Mouse (Mus musculus) stomach, embryonic 16.5 days (tissue): ENCODE measurements around the gene Macrod2. TPM values are rescaled to one million over a fixed set of nuclear protein-coding genes. Genes with fewer than 3 reads are reported as not detected.

Source experiments
- ATAC-seq: fragments of 200-750 bp; cut with Nextera tagmentation; 2 replicates; pipeline ENCODE4 v1.8.0; 2017; ENCODE audit warnings: moderate number of reproducible peaks, moderate TSS enrichment; ENCODE audit not compliant: insufficient read depth, low FRiP score
- H3K27ac ChIP-seq: fragments of 300-500 bp; sonication (generic); 2 replicates; pipeline ENCODE4 v1.5.1; 2014; ENCODE audit warnings: low read length
- H3K27me3 ChIP-seq: fragments of 300-500 bp; sonication (generic); 2 replicates; pipeline ENCODE4 v1.6.1; 2014; ENCODE audit warnings: low read length, control low read depth, mixed read lengths; ENCODE audit not compliant: control insufficient read depth, insufficient read depth
- H3K36me3 ChIP-seq: fragments of 300-500 bp; sonication (generic); 2 replicates; pipeline ENCODE4 v1.6.1; 2014; ENCODE audit warnings: low read length; ENCODE audit not compliant: control insufficient read depth, insufficient read depth
- H3K4me1 ChIP-seq: fragments of 300-500 bp; sonication (generic); 2 replicates; pipeline ENCODE4 v1.6.1; 2014; ENCODE audit warnings: low read length, control low read depth, mixed read lengths; ENCODE audit not compliant: control insufficient read depth, insufficient read depth
- H3K4me2 ChIP-seq: fragments of 300-500 bp; sonication (generic); 2 replicates; pipeline ENCODE4 v1.6.1; 2014; ENCODE audit warnings: low read depth, low read length, mixed read lengths
- H3K4me3 ChIP-seq: fragments of 300-500 bp; sonication (generic); replicated peaks from 2 replicates; pipeline ENCODE4 v1.5.1; 2014; ENCODE audit warnings: mild to moderate bottlenecking, low read length
- H3K9ac ChIP-seq: fragments of 300-500 bp; sonication (generic); 2 replicates; pipeline ENCODE4 v1.6.1; 2014; ENCODE audit warnings: low read length
- H3K9me3 ChIP-seq: fragments of 300-500 bp; sonication (generic); replicated peaks from 2 replicates; pipeline ENCODE4 v1.6.1; 2016; ENCODE audit warnings: low read length, control low read depth; ENCODE audit not compliant: control insufficient read depth
- WGBS: fragments of 180-500 bp; shearing (Covaris S2); extraction: QIAGEN DNeasy Blood & Tissue Kit; methylation state at CpG from one replicate; pipeline ENCODE4 v1.1.7; 2014; 5-methylcytosine and 5-hydroxymethylcytosine counted together
- polyA plus RNA-seq: library from polyadenylated mRNA; unstranded; fragments of >200 nt; fragmentation: Nextera tagmentation; extraction: Ambion mirVana; gene quantifications from 2 replicates; pipeline ENCODE4 v1.2.1, GENCODE M21; 2015

The Macrod2 gene
- polyA plus RNA-seq, 1 experiment from 2014 or later, result 45.4 TPM

- no peak overlapping the region for H3K27ac ChIP-seq
- H3K27me3 ChIP-seq, result no peaks in the 10 kb centered on the region
- H3K36me3 ChIP-seq, result no peaks in the 10 kb centered on the region
- no peak overlapping the region for H3K9ac ChIP-seq
- peak overlapping the region; percentile 2; the same call in 1 of the 2 replicates for H3K4me2 ChIP-seq
- no peak for ATAC-seq
- H3K9me3 ChIP-seq, result no peaks in the 10 kb centered on the region
- WGBS, result 37% methylated on average over 4 of the region's 4 CpGs
- no peaks in the 10 kb centered on the region for H3K4me1 ChIP-seq
- no peak overlapping the region for H3K4me3 ChIP-seq
Observed at GRCm38 (mm10) chr2:141870930-141871329, 1475.8 kb downstream of the Macrod2 start.

- WGBS, result 52% methylated on average over 10 of the region's 10 CpGs
- H3K4me1 ChIP-seq, result peaks cover 5% of the 10 kb centered on the region; the same call in 1 of the 2 replicates
Observed at GRCm38 (mm10) chr2:141876155-141876851, 1481.2 kb downstream of the Macrod2 start.

GRCm38 (mm10) chr2:141876958-141877357, 1481.8 kb downstream of the Macrod2 start:
- no peak for ATAC-seq
- H3K9me3 ChIP-seq, result no peaks in the 10 kb centered on the region
- no peak overlapping the region for H3K4me2 ChIP-seq
- H3K27ac ChIP-seq, result no peak overlapping the region
- no peak overlapping the region for H3K4me3 ChIP-seq
- no peaks in the 10 kb centered on the region for H3K27me3 ChIP-seq
- no peak overlapping the region for H3K9ac ChIP-seq
- peaks cover 5% of the 10 kb centered on the region; the same call in 1 of the 2 replicates for H3K4me1 ChIP-seq
- H3K36me3 ChIP-seq, result no peaks in the 10 kb centered on the region
- WGBS, result 64% methylated on average over 2 of the region's 2 CpGs

More at GRCm38 (mm10) chr2:141876155-141876851, 1481.2 kb downstream of the Macrod2 start:
- H3K9ac ChIP-seq, result no peak overlapping the region
- H3K4me2 ChIP-seq, result no peak overlapping the region
- no peak overlapping the region for H3K27ac ChIP-seq
- H3K27me3 ChIP-seq, result no peaks in the 10 kb centered on the region
- H3K9me3 ChIP-seq, result no peaks in the 10 kb centered on the region
- no peak for ATAC-seq
- no peak overlapping the region for H3K4me3 ChIP-seq
- H3K36me3 ChIP-seq, result no peaks in the 10 kb centered on the region

- H3K9ac ChIP-seq, result no peak overlapping the region
- H3K27me3 ChIP-seq, result no peaks in the 10 kb centered on the region
- ATAC-seq, result no peak
- H3K27ac ChIP-seq, result no peak overlapping the region
- peaks cover 5% of the 10 kb centered on the region; the same call in 1 of the 2 replicates for H3K4me1 ChIP-seq
- H3K9me3 ChIP-seq, result no peaks in the 10 kb centered on the region
- H3K36me3 ChIP-seq, result no peaks in the 10 kb centered on the region
- H3K4me2 ChIP-seq, result no peak overlapping the region
- no peak overlapping the region for H3K4me3 ChIP-seq
- WGBS, result 74% methylated on average over 1 of the region's 1 CpGs
Observed at GRCm38 (mm10) chr2:141878473-141878872, 1483.4 kb downstream of the Macrod2 start.

GRCm38 (mm10) chr2:141879711-141880110, 1484.6 kb downstream of the Macrod2 start:
- no peaks in the 10 kb centered on the region for H3K9me3 ChIP-seq
- no peaks in the 10 kb centered on the region for H3K27me3 ChIP-seq
- H3K9ac ChIP-seq, result no peak overlapping the region
- no peak overlapping the region for H3K27ac ChIP-seq
- H3K4me3 ChIP-seq, result no peak overlapping the region
- no peak for ATAC-seq
- H3K4me1 ChIP-seq, result peaks cover 5% of the 10 kb centered on the region; the same call in 1 of the 2 replicates
- H3K4me2 ChIP-seq, result peak overlapping the region; percentile 16; the same call in 1 of the 2 replicates
- no peaks in the 10 kb centered on the region for H3K36me3 ChIP-seq
- 40% methylated on average over 9 of the region's 9 CpGs for WGBS

- ATAC-seq, result no peak
- Histone ChIP-seq H3K4me2 (no peak overlapping the region), H3K36me3 (no peaks in the 10 kb centered on the region), H3K4me1 (no peaks in the 10 kb centered on the region), H3K9me3 (no peaks in the 10 kb centered on the region), H3K27me3 (no peaks in the 10 kb centered on the region), H3K4me3 (no peak overlapping the region), H3K27ac (no peak overlapping the region), H3K9ac (no peak overlapping the region)
- WGBS, result 52% methylated on average over 11 of the region's 11 CpGs
Observed at GRCm38 (mm10) chr2:141886694-141887474, 1491.8 kb downstream of the Macrod2 start.

GRCm38 (mm10) chr2:141889497-141889896, 1494.4 kb downstream of the Macrod2 start:
- H3K27me3 ChIP-seq, result no peaks in the 10 kb centered on the region
- no peak overlapping the region for H3K9ac ChIP-seq
- no peaks in the 10 kb centered on the region for H3K4me1 ChIP-seq
- no peak overlapping the region for H3K4me2 ChIP-seq
- no peak overlapping the region for H3K27ac ChIP-seq
- H3K9me3 ChIP-seq, result no peaks in the 10 kb centered on the region
- 56% methylated on average over 2 of the region's 2 CpGs for WGBS
- no peak overlapping the region for H3K4me3 ChIP-seq
- no peaks in the 10 kb centered on the region for H3K36me3 ChIP-seq
- ATAC-seq, result no peak

- no peak for ATAC-seq
- no peaks in the 10 kb centered on the region for H3K4me1 ChIP-seq
- H3K4me2 ChIP-seq, result no peak overlapping the region
- H3K9me3 ChIP-seq, result no peaks in the 10 kb centered on the region
- no peak overlapping the region for H3K9ac ChIP-seq
- no peaks in the 10 kb centered on the region for H3K27me3 ChIP-seq
- H3K4me3 ChIP-seq, result no peak overlapping the region
- no peak overlapping the region for H3K27ac ChIP-seq
- no peaks in the 10 kb centered on the region for H3K36me3 ChIP-seq
Observed at GRCm38 (mm10) chr2:141897951-141898350, 1502.8 kb downstream of the Macrod2 start.

GRCm38 (mm10) chr2:141911831-141912447, 1516.8 kb downstream of the Macrod2 start:
- Histone ChIP-seq H3K36me3 (no peaks in the 10 kb centered on the region), H3K4me1 (no peaks in the 10 kb centered on the region), H3K27me3 (no peaks in the 10 kb centered on the region), H3K4me2 (no peak overlapping the region), H3K4me3 (no peak overlapping the region), H3K9ac (no peak overlapping the region), H3K27ac (no peak overlapping the region), H3K9me3 (no peaks in the 10 kb centered on the region)
- ATAC-seq, result no peak
- 83% methylated on average over 6 of the region's 6 CpGs for WGBS
